Mouse (Mus musculus) liver, embryonic 14.5 days (tissue): ENCODE measurements around the gene Npcd. TPM values are rescaled to one million over a fixed set of nuclear protein-coding genes. Genes with fewer than 3 reads are reported as not detected.

Experiments
- ATAC-seq: fragments of 200-750 bp; cut with Nextera tagmentation; 2 replicates; pipeline ENCODE4 v1.8.0; 2017; ENCODE audit warnings: moderate number of reproducible peaks, mild to moderate bottlenecking, moderate library complexity; ENCODE audit not compliant: insufficient read depth
- DNase-seq, 3 experiments: peaks; one replicate each; pipeline ENCODE4 v3.0.0-alpha.2; 2012 to 2013; ENCODE audit warnings: low read depth in 3 of 3, low spot score in 3 of 3
- H3K27ac ChIP-seq: fragments of 300-500 bp; sonication (generic); 2 replicates; pipeline ENCODE4 v1.5.1; 2014; ENCODE audit warnings: moderate library complexity, mild to moderate bottlenecking, control low read depth, inconsistent platforms
- H3K27me3 ChIP-seq: fragments of 300-500 bp; sonication (generic); 2 replicates; pipeline ENCODE4 v1.6.1; 2014; ENCODE audit warnings: mild to moderate bottlenecking, low read length, moderate library complexity; ENCODE audit not compliant: control insufficient read depth, insufficient read depth
- H3K36me3 ChIP-seq: fragments of 300-500 bp; sonication (generic); replicated peaks from 2 replicates; pipeline ENCODE4 v1.6.1; 2014; ENCODE audit warnings: low read depth; ENCODE audit not compliant: control insufficient read depth, insufficient read depth
- H3K4me1 ChIP-seq, 2 experiments: fragments of 200-500 bp in 1 of 2; fragments of 300-500 bp in 1 of 2; sonication (generic) in 1 of 2; replicated peaks; 2 replicates each; pipeline ENCODE4 v1.6.1; 2012 to 2014; ENCODE audit warnings: antibody characterized with exemption in 1 of 2, inconsistent platforms in 1 of 2, low read length in 1 of 2; ENCODE audit not compliant: control insufficient read depth in 2 of 2, insufficient read depth in 2 of 2
- H3K4me2 ChIP-seq: fragments of 300-500 bp; sonication (generic); 2 replicates; pipeline ENCODE4 v1.6.1; 2014; ENCODE audit warnings: low read depth, mild to moderate bottlenecking, control low read depth, moderate library complexity
- H3K4me3 ChIP-seq, 2 experiments: fragments of 200-500 bp in 1 of 2; fragments of 300-500 bp in 1 of 2; sonication (generic) in 1 of 2; 2 replicates each; pipeline ENCODE4 v1.5.1; 2012 to 2014; ENCODE audit warnings: low read depth in 2 of 2, low read length in 2 of 2, mild to moderate bottlenecking in 2 of 2, control low read depth in 1 of 2, inconsistent platforms in 1 of 2, moderate library complexity in 1 of 2; ENCODE audit not compliant: insufficient read depth in 1 of 2
- H3K9ac ChIP-seq: fragments of 300-500 bp; sonication (generic); replicated peaks from 2 replicates; pipeline ENCODE4 v1.6.1; 2014; ENCODE audit warnings: mild to moderate bottlenecking, control low read depth, moderate library complexity
- H3K9me3 ChIP-seq: fragments of 300-500 bp; sonication (generic); 2 replicates; pipeline ENCODE4 v1.6.1; 2016; ENCODE audit warnings: low read length, mixed read lengths; ENCODE audit not compliant: control insufficient read depth
- CTCF ChIP-seq: IDR thresholded peaks from 2 replicates; pipeline ENCODE4 v1.5.1; 2016; ENCODE audit warnings: antibody characterized with exemption, low read depth, control low read depth
- EP300 ChIP-seq: IDR thresholded peaks from 2 replicates; pipeline ENCODE4 v1.6.1; 2016; ENCODE audit warnings: antibody characterized with exemption, low read depth
- WGBS: fragments of 180-500 bp; shearing (Covaris S2); extraction: QIAGEN DNeasy Blood & Tissue Kit; methylation state at CpG from one replicate; pipeline ENCODE4 v1.1.7; 2014; ENCODE audit not compliant: insufficient replicate concordance; 5-methylcytosine and 5-hydroxymethylcytosine counted together
- polyA plus RNA-seq, 2 experiments: library from polyadenylated mRNA; depleted of rRNA in 1 of 2; stranded (reverse) in 1 of 2; unstranded in 1 of 2; fragments of >200 nt; fragmentation: Nextera tagmentation in 1 of 2; extraction: Ambion mirVana in 1 of 2; gene quantifications; 2 replicates each; pipeline versions ENCODE4 v1.2.1 to v1.2.3; 2012 to 2014

The Npcd gene
- polyA plus RNA-seq, 2 experiments = 0.08 TPM; not detected in 1

- no peak overlapping the region for H3K4me2 ChIP-seq
- no peak overlapping the region for H3K4me3 ChIP-seq
- no peak overlapping the region for H3K9ac ChIP-seq
- DNase-seq (no peak), ATAC-seq (no peak)
- H3K4me1 ChIP-seq = no peaks in the 10 kb centered on the region
- 64% methylated on average over 2 of the region's 2 CpGs for WGBS
- H3K27ac ChIP-seq = no peak overlapping the region
- no peaks in the 10 kb centered on the region for H3K36me3 ChIP-seq
- no peaks in the 10 kb centered on the region for H3K9me3 ChIP-seq
- no peaks in the 10 kb centered on the region for H3K27me3 ChIP-seq
- TF ChIP-seq CTCF = no peak
- no peak for TF ChIP-seq EP300
Measured at GRCm38 (mm10) chr15:79765361-79765760, 68.7 kb downstream of the Npcd start.

- no peak for ATAC-seq
- WGBS = 70% methylated on average over 11 of the region's 11 CpGs
Measured at GRCm38 (mm10) chr15:79764539-79765267, 69.3 kb downstream of the Npcd start.

GRCm38 (mm10) chr15:79763601-79764246 lies 70.3 kb downstream of the Npcd start:
- TF ChIP-seq EP300 (no peak), CTCF (no peak)
- DNase-seq = no peak
- WGBS = 70% methylated on average over 7 of the region's 7 CpGs
- Histone ChIP-seq H3K9me3 (no peaks in the 10 kb centered on the region), H3K9ac (no peak overlapping the region), H3K4me1 (no peaks in the 10 kb centered on the region), H3K4me3 (no peak overlapping the region), H3K4me2 (no peak overlapping the region), H3K27me3 (no peaks in the 10 kb centered on the region), H3K36me3 (no peaks in the 10 kb centered on the region), H3K27ac (no peak overlapping the region)
- no peak for ATAC-seq

More at GRCm38 (mm10) chr15:79764539-79765267, 69.3 kb downstream of the Npcd start:
- no peak overlapping the region for H3K27ac ChIP-seq
- H3K36me3 ChIP-seq = no peaks in the 10 kb centered on the region
- no peaks in the 10 kb centered on the region for H3K9me3 ChIP-seq
- no peaks in the 10 kb centered on the region for H3K4me1 ChIP-seq
- DNase-seq = no peak
- no peak overlapping the region for H3K4me2 ChIP-seq
- H3K4me3 ChIP-seq = no peak overlapping the region
- no peak overlapping the region for H3K9ac ChIP-seq
- no peaks in the 10 kb centered on the region for H3K27me3 ChIP-seq
- TF ChIP-seq CTCF (no peak), EP300 (no peak)

DNA sequence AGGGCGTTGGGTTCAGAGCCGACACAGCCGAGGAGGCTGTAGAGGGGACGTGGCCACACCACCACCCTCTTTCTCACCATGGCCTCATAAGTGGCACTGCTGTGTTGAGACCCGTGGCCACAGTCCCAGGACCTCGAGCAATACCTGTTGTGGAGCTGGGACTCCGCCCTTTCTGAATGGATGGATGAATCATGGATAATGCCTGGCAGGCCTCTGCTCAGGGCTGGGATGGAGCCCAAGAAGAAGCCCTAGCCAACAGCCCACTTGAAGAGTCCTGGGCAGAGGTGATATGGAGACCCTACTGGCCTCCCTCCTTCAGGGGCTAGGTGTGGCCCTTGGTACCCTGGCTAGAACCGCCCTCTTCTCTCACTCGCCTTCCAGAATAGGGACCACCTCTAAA lies 71.0 kb downstream of the Npcd start:
- no peak for TF ChIP-seq CTCF
- no peak for TF ChIP-seq EP300
- H3K27me3 ChIP-seq = no peaks in the 10 kb centered on the region
- H3K4me2 ChIP-seq = no peak overlapping the region
- WGBS = 71% methylated on average over 9 of the region's 9 CpGs
- no peak overlapping the region for H3K9ac ChIP-seq
- H3K4me1 ChIP-seq = no peaks in the 10 kb centered on the region
- no peaks in the 10 kb centered on the region for H3K9me3 ChIP-seq
- H3K36me3 ChIP-seq = no peaks in the 10 kb centered on the region
- DNase-seq (no peak), ATAC-seq (no peak)
- H3K27ac ChIP-seq = no peak overlapping the region
- H3K4me3 ChIP-seq = no peak overlapping the region

- no peaks in the 10 kb centered on the region for H3K9me3 ChIP-seq
- TF ChIP-seq CTCF (no peak), EP300 (no peak)
- H3K27ac ChIP-seq = no peak overlapping the region
- 0 out of 4 replicates have a peak, but pooled peaks cover 0 to 3% of the 10 kb centered on the region in 2 experiments for H3K4me1 ChIP-seq
- ATAC-seq (no peak), DNase-seq (no peak)
- no peak overlapping the region for H3K4me2 ChIP-seq
- no peaks in the 10 kb centered on the region for H3K27me3 ChIP-seq
- WGBS = 71% methylated on average over 6 of the region's 6 CpGs
- no peaks in the 10 kb centered on the region for H3K36me3 ChIP-seq
- no peak overlapping the region for H3K4me3 ChIP-seq
- no peak overlapping the region for H3K9ac ChIP-seq
Measured at GRCm38 (mm10) chr15:79760956-79761355, 73.1 kb downstream of the Npcd start.
